Mouse (Mus musculus) liver, adult (tissue): Measurements from ENCODE around the gene Map4k3.
A peak's percentile ranks its signal among the peaks of the same experiment; 100 is the strongest.

ENCODE experiments used
- GATA4 ChIP-seq: IDR thresholded peaks from 2 replicates; pipeline ENCODE4 v1.6.1; 2014; ENCODE audit warnings: mild to moderate bottlenecking, low read length; ENCODE audit not compliant: insufficient replicate concordance

Map4k3 gene

DNA sequence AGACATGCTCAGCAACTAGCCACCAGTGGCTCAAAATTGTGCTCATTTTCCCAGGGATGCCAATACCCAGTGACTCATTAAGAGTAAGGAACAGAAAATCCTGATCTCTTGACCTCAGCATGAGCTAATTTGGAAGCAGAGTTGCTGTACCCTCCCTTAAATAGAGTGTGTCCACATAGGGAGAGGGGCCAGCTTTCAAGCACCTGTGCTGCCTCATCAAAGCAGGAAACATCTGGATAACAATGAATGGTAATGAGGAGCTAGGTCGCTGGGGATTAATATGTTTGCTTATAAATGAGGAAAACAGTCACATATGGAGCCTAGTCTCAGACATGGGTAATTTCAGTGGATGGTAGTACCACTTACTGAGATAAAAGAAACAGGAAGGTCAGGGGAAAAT lies 24.2 kb upstream of the Map4k3 start:
- TF ChIP-seq GATA4: no peak

DNA sequence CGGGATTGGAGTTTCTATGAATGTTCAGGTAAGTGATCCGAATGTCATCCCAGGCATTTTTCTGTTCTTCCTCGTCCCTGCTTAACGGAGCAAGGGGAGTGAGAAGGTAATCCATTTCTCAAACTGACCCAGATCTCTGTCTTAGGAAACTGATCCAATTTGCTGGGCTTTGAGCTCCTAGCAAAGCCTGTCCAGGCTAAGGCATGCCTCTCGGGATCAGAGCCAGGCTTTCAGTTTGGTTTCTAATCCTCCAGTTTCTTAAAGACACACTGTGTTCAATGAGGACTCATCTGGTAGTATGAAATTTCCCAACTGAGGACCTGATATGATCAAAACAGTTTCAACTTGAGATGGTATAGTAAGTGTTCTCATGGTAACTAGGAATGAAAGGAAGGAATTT lies 11.1 kb upstream of the Map4k3 start:
- no peak for TF ChIP-seq GATA4

DNA sequence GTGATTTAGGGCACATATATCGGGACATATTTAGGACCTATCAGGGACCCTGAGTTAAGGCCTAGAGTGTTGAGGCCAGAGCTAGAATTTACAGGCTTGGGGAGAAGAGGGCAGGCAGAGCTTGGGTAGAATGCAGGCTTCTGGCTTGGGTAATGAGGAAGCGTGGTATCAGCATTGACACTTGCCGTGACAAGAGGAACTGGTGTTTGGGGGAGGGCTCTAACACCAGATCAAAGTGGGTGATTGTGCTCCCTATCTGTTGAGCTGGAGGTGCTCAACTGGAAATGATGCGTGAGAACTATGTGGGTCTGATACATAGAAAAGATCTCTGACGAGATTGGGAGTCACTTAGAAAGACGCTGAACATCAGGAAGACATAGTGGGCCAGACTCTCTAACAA lies 6.4 kb upstream of the Map4k3 start:
- TF ChIP-seq GATA4: no peak

- TF ChIP-seq GATA4: no peak
Measured at GRCm38 (mm10) chr17:80733121-80733800, 5.0 kb upstream of the Map4k3 start.

DNA sequence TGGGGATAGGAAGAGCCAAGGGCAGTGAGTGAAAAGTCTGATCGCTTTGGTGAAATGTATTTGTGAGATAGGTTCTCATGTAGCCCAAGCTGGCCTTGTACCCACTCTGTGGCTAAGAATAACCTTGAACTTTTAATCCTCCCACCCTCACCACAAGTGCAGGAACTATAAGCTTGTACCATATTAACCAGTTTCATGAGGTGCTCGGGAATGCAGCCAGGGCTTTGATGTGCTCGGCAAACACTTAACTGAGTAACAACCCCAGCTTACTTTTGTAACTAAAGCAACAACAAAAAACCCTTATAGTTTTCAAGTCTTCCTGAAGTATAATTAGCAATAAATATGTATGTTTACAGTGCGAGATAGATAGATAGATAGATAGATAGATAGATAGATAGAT lies 4.0 kb upstream of the Map4k3 start:
- TF ChIP-seq GATA4: no peak

DNA sequence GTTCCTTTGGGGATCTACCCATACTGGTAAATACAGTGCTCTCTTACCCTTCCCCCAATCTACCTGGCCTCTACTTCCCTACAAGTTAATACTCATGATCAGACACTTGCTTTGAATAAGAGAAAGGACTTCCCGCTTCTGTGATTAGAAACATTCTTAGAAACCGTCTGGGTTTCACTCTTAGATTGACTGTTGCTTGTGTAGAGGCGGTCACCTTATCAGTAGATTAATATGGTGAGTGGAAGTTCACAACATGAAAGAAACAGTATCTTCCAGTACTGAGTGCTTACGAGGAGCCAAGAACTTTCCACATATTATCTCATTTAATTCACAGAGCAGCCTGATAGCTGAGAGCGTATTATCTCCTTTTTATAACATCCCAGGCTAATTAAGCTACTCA lies 1.5 kb upstream of the Map4k3 start:
- TF ChIP-seq GATA4: peak; percentile 86; the same call in 1 of the 2 replicates

GRCm38 (mm10) chr17:80729080-80729749 lies 930 bp upstream of the Map4k3 start:
- TF ChIP-seq GATA4: peak; percentile 74; the same call in 1 of the 2 replicates

DNA sequence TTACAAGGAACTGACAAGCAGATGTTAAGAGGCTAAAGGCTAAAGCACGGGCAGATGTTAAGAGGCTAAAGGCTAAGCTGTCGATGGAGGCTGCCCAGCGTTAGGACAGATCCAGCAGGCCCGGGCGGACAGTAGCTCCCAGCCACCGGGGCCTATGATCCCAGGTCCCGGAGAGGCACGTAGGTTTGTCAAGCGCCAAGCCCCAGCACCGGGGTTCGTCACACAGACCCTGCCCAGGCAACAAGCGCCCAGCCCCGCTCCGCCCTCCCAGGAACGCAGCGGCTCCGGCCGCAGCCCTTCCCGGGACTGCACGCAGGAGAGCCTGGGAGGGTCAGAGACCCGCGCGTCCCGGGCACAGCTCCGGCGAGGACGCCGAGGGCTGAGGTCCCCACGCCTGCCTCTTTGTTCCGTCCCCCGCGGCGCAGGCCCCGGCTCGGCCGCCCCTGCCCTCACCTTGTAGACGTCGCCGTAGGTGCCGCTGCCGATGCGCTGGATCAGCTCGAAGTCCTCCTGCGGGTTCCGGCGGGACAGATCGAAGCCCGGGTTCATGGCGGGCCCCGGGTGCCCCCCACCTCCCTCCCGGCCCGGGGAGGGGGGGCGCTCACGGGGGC lies 839 bp downstream of the Map4k3 start:
- TF ChIP-seq GATA4: no peak

- TF ChIP-seq GATA4: no peak
Measured at GRCm38 (mm10) chr17:80726821-80727220, 1.5 kb downstream of the Map4k3 start.

DNA sequence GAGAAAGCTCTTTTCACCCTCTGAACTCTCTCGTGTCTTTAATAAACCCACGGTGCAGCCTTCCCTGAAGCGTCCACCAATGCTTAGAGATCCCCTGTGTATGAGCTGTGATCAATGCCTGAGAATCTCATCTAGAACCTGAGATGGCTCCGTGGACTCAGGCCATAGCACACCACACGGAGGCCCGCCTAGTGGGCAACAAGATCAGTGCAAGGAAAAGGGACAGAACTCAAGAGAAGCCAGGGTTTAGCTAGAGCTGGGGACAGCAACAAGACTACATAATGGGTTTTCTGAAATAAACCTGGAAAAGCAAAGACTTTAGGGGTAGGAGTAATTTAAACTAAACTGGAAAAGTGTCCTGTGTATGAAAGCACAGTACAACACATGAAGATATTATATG lies 5.2 kb downstream of the Map4k3 start:
- no peak for TF ChIP-seq GATA4

DNA sequence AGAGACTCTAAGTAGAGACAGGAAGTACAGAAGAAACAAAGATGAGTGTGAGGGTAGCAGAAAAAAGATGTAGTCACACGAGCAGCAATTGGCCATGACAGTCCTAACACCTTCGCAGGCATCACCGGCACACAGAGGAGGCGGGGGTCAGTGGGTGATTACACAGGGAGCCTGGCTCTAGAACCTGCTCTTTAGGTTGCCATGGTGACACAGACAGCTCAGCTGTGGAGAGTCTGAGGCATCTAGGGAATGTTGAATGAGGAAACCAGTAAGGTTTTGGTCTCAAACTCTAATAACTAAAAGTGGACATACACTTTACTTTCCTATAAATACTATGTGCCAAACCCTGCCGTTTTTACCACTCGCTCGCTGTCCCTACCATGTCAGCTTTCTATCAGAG lies 6.6 kb downstream of the Map4k3 start:
- no peak for TF ChIP-seq GATA4

DNA sequence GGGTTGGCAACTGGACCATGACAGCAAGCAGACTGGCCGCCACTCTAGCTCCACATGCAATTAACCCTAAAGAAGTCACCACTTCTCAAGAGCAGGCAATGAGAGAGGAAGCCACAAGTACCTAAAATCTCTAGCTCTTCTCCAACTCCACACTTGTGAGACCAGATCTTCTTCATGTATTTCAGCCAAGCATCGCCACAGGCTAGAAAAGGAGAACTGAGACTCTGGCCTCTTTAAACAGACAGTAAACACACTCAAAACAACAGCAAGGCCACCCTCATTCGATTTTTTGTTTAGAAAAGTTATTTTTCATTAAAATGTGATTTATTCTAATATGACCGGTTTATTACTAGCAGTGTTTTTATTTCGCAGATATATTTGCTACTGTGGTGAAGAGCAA lies 9.0 kb downstream of the Map4k3 start:
- TF ChIP-seq GATA4: no peak

GRCm38 (mm10) chr17:80718243-80718642 lies 10.0 kb downstream of the Map4k3 start:
- TF ChIP-seq GATA4: no peak

DNA sequence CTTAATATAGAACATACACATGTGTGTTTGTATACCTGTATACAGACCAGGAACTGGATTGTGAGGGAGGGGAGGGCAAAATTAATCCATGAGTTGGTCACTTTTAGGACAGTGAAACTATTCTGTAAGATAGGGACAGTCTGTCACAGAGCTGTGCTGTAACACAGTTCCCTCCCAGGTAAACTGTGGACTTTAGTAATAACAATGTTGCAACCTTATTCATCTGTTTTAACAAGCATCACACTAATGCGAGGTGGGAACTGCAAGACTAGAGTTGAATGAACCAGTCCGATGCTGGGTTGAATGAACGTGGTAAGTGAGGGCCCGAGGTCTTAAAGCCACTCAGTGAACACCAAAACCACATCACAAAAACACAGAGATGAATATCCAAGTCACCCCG lies 14.7 kb downstream of the Map4k3 start:
- no peak for TF ChIP-seq GATA4

GRCm38 (mm10) chr17:80709921-80710838 lies 18.1 kb downstream of the Map4k3 start:
- no peak for TF ChIP-seq GATA4
